Mouse (Mus musculus): ENCODE data around the gene Bcl6.

DNA sequence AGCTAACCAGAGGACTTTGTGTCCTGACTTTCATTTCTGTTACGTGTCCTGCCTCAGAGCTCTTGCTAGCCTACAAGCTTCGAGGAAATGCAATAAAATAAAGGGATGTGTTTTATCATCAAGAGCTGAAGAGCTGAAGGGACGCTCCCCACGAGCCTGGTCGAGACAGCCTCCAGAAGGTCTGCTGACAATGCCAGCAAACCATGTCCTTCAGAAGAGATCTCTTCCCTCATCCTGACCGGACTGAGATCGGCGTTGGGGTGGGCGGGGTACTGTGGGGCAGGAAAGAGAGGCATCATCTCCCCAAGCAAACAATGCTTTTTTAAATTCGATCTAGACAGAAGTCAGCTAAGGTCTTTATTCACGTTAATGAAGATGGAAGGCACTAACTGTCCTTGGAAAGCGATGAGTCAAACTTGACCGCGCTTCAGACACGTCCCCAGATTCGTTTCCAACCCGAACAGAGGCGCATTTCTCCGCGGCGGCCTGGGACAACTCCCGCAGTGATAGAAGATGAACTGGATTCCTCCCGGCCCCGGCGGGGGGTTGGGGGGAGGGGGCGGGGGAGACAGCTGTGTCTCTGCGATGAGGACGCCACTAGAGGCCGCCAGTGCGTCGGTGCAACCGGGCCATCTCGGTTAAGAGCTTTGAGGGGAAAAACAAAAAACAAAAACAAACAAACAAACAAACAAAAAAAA is 5.6 kb downstream of the Bcl6 start:
- no peak for TF ChIP-seq MAZ (IDR thresholded peaks at IDR 0.05; ENCODE audit: low read depth, low read length)
- no peak for TF ChIP-seq ZKSCAN1 (IDR thresholded peaks at IDR 0.05; ENCODE audit: borderline replicate concordance, low read depth, low read length)
- TF ChIP-seq USF2 (conservative IDR thresholded peaks at IDR 0.05; ENCODE audit: low read depth, low read length): no peak
